21 mouse cellular contexts compared by ENCODE assay signal in the genomic region with DNA sequence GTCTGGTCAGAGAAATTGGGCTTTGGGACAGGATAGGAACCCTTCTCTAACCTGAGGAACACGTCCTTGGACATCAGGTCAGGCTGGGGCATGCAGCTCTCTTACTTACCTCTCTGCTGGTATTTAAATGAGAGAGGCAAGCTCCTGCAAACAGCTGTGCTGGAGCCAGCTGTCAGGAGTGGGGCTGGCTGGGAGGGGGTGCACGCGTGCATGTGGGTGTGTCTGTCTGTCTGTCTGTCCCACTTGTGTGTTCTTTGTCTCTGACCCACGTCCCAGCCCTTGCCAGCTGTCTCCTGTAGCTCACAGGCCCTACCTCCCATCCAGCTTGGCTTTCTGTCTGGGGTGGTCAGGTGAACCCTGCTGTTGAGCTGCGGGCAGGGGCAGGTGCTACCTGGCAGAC.
A peak's percentile ranks its signal among the peaks of the same experiment; 100 is the strongest.
DNase-seq lines count a peak whose midpoint lies in the region; ATAC-seq lines count a peak whose summit lies in the region.
"Had no signal": no experiment of that assay in that cellular context is flagged by ENCODE, and none has a peak within 500 bp of the region (broad histone marks: within the 10 kb centered on the region; RNA-seq: fewer than 3 reads in every experiment).

No protein-coding gene starts in this region.

- 63% methylated on average over 5 of the region's 5 CpGs for WGBS in heart, embryonic 15.5 days
- WGBS in midbrain, embryonic 10.5 days = 70% methylated on average over 5 of the region's 5 CpGs
- WGBS in midbrain, embryonic 13.5 days = 70% methylated on average over 5 of the region's 5 CpGs
- 48% methylated on average over 5 of the region's 5 CpGs for WGBS in limb, embryonic 15.5 days

- intact Hi-C loops in heart, postnatal 36 days (cut with DNase I) = no loop called here
- intact Hi-C loops in gastrocnemius, postnatal 36 days (cut with DNase I) = no loop called here

- no peaks in the 10 kb centered on the region for H3K9me3 ChIP-seq in heart, embryonic 15.5 days (replicated peaks)
- H3K9me3 ChIP-seq in midbrain, embryonic 10.5 days (replicated peaks) = no peaks in the 10 kb centered on the region
- H3K9me3 ChIP-seq in midbrain, embryonic 13.5 days = no peaks in the 10 kb centered on the region
- no peaks in the 10 kb centered on the region for H3K9me3 ChIP-seq in limb, embryonic 15.5 days
- H3K9me3 ChIP-seq: forebrain, embryonic 15.5 days; G1E; heart, embryonic 10.5 days; hindbrain, embryonic 12.5 days; neural tube, embryonic 13.5 days had no signal

- H3K9ac ChIP-seq in heart, embryonic 15.5 days = no peak overlapping the region
- no peak overlapping the region for H3K9ac ChIP-seq in midbrain, embryonic 13.5 days (replicated peaks)
- no peak overlapping the region for H3K9ac ChIP-seq in limb, embryonic 15.5 days
- H3K9ac ChIP-seq: forebrain, embryonic 15.5 days; hindbrain, embryonic 12.5 days; lung, embryonic 14.5 days; neural tube, embryonic 13.5 days had no signal

- 0 out of 2 replicates have a peak overlapping the region, but pooled peaks have one; percentile 4 for H3K27ac ChIP-seq in heart, embryonic 15.5 days
- H3K27ac ChIP-seq in midbrain, embryonic 10.5 days (replicated peaks) = peak overlapping the region; percentile 34; the same call in 1 of the 2 replicates
- H3K27ac ChIP-seq in midbrain, embryonic 13.5 days = no peak overlapping the region
- H3K27ac ChIP-seq in limb, embryonic 15.5 days = peak overlapping the region; percentile 48; the same call in 1 of the 2 replicates
- H3K27ac ChIP-seq: forebrain, embryonic 15.5 days; heart, embryonic 10.5 days; hindbrain, embryonic 12.5 days had no signal

- peaks cover 35% of the 10 kb centered on the region for H3K27me3 ChIP-seq in heart, embryonic 15.5 days
- H3K27me3 ChIP-seq in midbrain, embryonic 10.5 days (ENCODE audit: low read depth, poor library complexity, severe bottlenecking) = no peaks in the 10 kb centered on the region
- H3K27me3 ChIP-seq in midbrain, embryonic 13.5 days = no peaks in the 10 kb centered on the region
- no peaks in the 10 kb centered on the region for H3K27me3 ChIP-seq in limb, embryonic 15.5 days
- H3K27me3 ChIP-seq: forebrain, embryonic 15.5 days; hindbrain, embryonic 12.5 days; neural tube, embryonic 13.5 days had no signal

- DNase-seq in heart, postnatal 36 days = no peak
- no peak for DNase-seq in midbrain, embryonic 10.5 days (ENCODE audit: low spot score)
- DNase-seq in thymus, postnatal 36 days = peak; percentile 43 to 63
- DNase-seq in c-Kit-positive CD71-positive TER-119-positive erythroid progenitor cells, embryonic 14.5 days (ENCODE audit: low spot score) = no peak
- DNase-seq in gastrocnemius, postnatal 36 days = no peak
- DNase-seq: adrenal gland, adult 2 months; cerebellum, adult 9-10 months; gastrocnemius, postnatal 10 days; kidney, adult 11 months; layer of hippocampus, postnatal 36 days; lung, embryonic 14.5 days; right cerebral cortex, postnatal 4 days had no signal

- no peaks in the 10 kb centered on the region for H3K36me3 ChIP-seq in heart, embryonic 15.5 days
- H3K36me3 ChIP-seq in midbrain, embryonic 10.5 days = peaks cover 31% of the 10 kb centered on the region
- H3K36me3 ChIP-seq in midbrain, embryonic 13.5 days = no peaks in the 10 kb centered on the region
- peaks cover 5% of the 10 kb centered on the region; the same call in 1 of the 2 replicates for H3K36me3 ChIP-seq in limb, embryonic 15.5 days
- H3K36me3 ChIP-seq: forebrain, embryonic 15.5 days; hindbrain, embryonic 12.5 days; neural tube, embryonic 13.5 days had no signal

- H3K4me1 ChIP-seq in heart, embryonic 15.5 days (replicated peaks) = peaks cover 55% of the 10 kb centered on the region
- H3K4me1 ChIP-seq in midbrain, embryonic 10.5 days = peaks cover 92% of the 10 kb centered on the region
- H3K4me1 ChIP-seq in midbrain, embryonic 13.5 days (replicated peaks) = peaks cover 43% of the 10 kb centered on the region
- H3K4me1 ChIP-seq in limb, embryonic 15.5 days = peaks cover 80% of the 10 kb centered on the region

- no peak overlapping the region for H3K4me2 ChIP-seq in heart, embryonic 15.5 days
- H3K4me2 ChIP-seq in midbrain, embryonic 13.5 days (replicated peaks) = no peak overlapping the region
- no peak overlapping the region for H3K4me2 ChIP-seq in limb, embryonic 15.5 days
- H3K4me2 ChIP-seq: forebrain, embryonic 15.5 days; hindbrain, embryonic 12.5 days; lung, embryonic 14.5 days; neural tube, embryonic 13.5 days had no signal

- no peak overlapping the region for H3K4me3 ChIP-seq in heart, embryonic 15.5 days
- no peak overlapping the region for H3K4me3 ChIP-seq in midbrain, embryonic 10.5 days
- H3K4me3 ChIP-seq in midbrain, embryonic 13.5 days (replicated peaks) = no peak overlapping the region
- H3K4me3 ChIP-seq in limb, embryonic 15.5 days = no peak overlapping the region
- H3K4me3 ChIP-seq: forebrain, embryonic 15.5 days; heart, embryonic 10.5 days; hindbrain, embryonic 12.5 days; neural tube, embryonic 13.5 days had no signal

- ATAC-seq in heart, embryonic 15.5 days (replicated peaks; ENCODE audit: insufficient number of reproducible peaks, insufficient read depth, low FRiP score, low read depth) = no peak
- no peak for ATAC-seq in midbrain, embryonic 13.5 days
- ATAC-seq in limb, embryonic 15.5 days (ENCODE audit: insufficient number of reproducible peaks, low FRiP score, low TSS enrichment, low read depth) = no peak
- ATAC-seq: forebrain, embryonic 15.5 days; midbrain, embryonic 16.5 days had no signal

Comparison
In these comparisons a context has a peak if more than half of its experiments do, and no peak if none do; other contexts are left out.
1. DNase-seq: peak in thymus, postnatal 36 days (2 of 2); none in heart, postnatal 36 days (0 of 2), midbrain, embryonic 10.5 days (single experiment), c-Kit-positive CD71-positive TER-119-positive erythroid progenitor cells, embryonic 14.5 days (single experiment) and gastrocnemius, postnatal 36 days (0 of 2).